Mouse (Mus musculus): ENCODE measurements around the gene 9430007A20Rik. TPM values are rescaled to one million over a fixed set of nuclear protein-coding genes. Genes with fewer than 3 reads are reported as not detected.
"Not testable (repeated sequence)": the region's sequence is repeated elsewhere in the genome, so short reads cannot be mapped to it uniquely, and the experiment has no call there.

Gene 9430007A20Rik
- not detected in 2 replicates for polyA plus RNA-seq (2014; fragmentation: Nextera tagmentation; extraction: Ambion mirVana)

GRCm38 (mm10) chr4:144519522-144519921, at the start of gene 9430007A20Rik:
TSS of gene 9430007A20Rik (plus strand) at chr4:144519822.
- Histone ChIP-seq H3K9ac (replicated peaks; ENCODE audit: low read depth, low read length) (no peak within 1 kb of the TSS), H3K27me3 (ENCODE audit: control insufficient read depth, insufficient read depth, low read length) (no peaks in the 10 kb centered on the region), H3K9me3 (ENCODE audit: control insufficient read depth, low read length) (0 out of 2 replicates have a peak, but pooled peaks cover 5% of the 10 kb centered on the region), H3K36me3 (ENCODE audit: control insufficient read depth, insufficient read depth, low read length) (no peaks in the 10 kb centered on the region), H3K4me1 (ENCODE audit: control insufficient read depth, insufficient read depth, low read length) (no peaks in the 10 kb centered on the region), H3K4me3 (ENCODE audit: low read depth, low read length) (no peak within 1 kb of the TSS), H3K27ac (ENCODE audit: low read depth, low read length) (no peak within 1 kb of the TSS), H3K4me2 (ENCODE audit: low read depth, low read length) (no peak within 1 kb of the TSS)
- 77% methylated on average over 5 of the region's 5 CpGs for WGBS
- ATAC-seq (ENCODE audit: low read depth) = no peak

- H3K4me1 ChIP-seq (ENCODE audit: control insufficient read depth, insufficient read depth, low read length) = no peaks in the 10 kb centered on the region
- peaks cover 3% of the 10 kb centered on the region; the same call in 1 of the 2 replicates for H3K9me3 ChIP-seq (ENCODE audit: control insufficient read depth, low read length)
- H3K27me3 ChIP-seq (ENCODE audit: control insufficient read depth, insufficient read depth, low read length) = no peaks in the 10 kb centered on the region
- no peaks in the 10 kb centered on the region for H3K36me3 ChIP-seq (ENCODE audit: control insufficient read depth, insufficient read depth, low read length)
- no peak overlapping the region for H3K4me2 ChIP-seq (ENCODE audit: low read depth, low read length)
- no peak for ATAC-seq (ENCODE audit: low read depth)
- no peak overlapping the region for H3K4me3 ChIP-seq (ENCODE audit: low read depth, low read length)
- H3K9ac ChIP-seq (replicated peaks; ENCODE audit: low read depth, low read length) = no peak overlapping the region
- no peak overlapping the region for H3K27ac ChIP-seq (ENCODE audit: low read depth, low read length)
Observed at GRCm38 (mm10) chr4:144493331-144493730, 26.3 kb upstream of the 9430007A20Rik start.

GRCm38 (mm10) chr4:144506518-144506917, 13.1 kb upstream of the 9430007A20Rik start:
- H3K9me3 ChIP-seq (ENCODE audit: control insufficient read depth, low read length) = no peaks in the 10 kb centered on the region
- 87% methylated on average over 1 of the region's 1 CpGs for WGBS
- H3K27ac ChIP-seq (ENCODE audit: low read depth, low read length) = no peak overlapping the region
- no peak overlapping the region for H3K4me3 ChIP-seq (ENCODE audit: low read depth, low read length)
- H3K36me3 ChIP-seq (ENCODE audit: control insufficient read depth, insufficient read depth, low read length) = no peaks in the 10 kb centered on the region
- H3K9ac ChIP-seq (replicated peaks; ENCODE audit: low read depth, low read length) = no peak overlapping the region
- no peaks in the 10 kb centered on the region for H3K4me1 ChIP-seq (ENCODE audit: control insufficient read depth, insufficient read depth, low read length)
- no peak overlapping the region for H3K4me2 ChIP-seq (ENCODE audit: low read depth, low read length)
- no peak for ATAC-seq (ENCODE audit: low read depth)
- no peaks in the 10 kb centered on the region for H3K27me3 ChIP-seq (ENCODE audit: control insufficient read depth, insufficient read depth, low read length)

GRCm38 (mm10) chr4:144544689-144545088, 25.1 kb downstream of the 9430007A20Rik start:
- Histone ChIP-seq H3K27me3 (ENCODE audit: control insufficient read depth, insufficient read depth, low read length) (no peaks in the 10 kb centered on the region), H3K36me3 (ENCODE audit: control insufficient read depth, insufficient read depth, low read length) (no peaks in the 10 kb centered on the region), H3K4me1 (ENCODE audit: control insufficient read depth, insufficient read depth, low read length) (no peaks in the 10 kb centered on the region), H3K9ac (replicated peaks; ENCODE audit: low read depth, low read length) (no peak overlapping the region), H3K4me3 (ENCODE audit: low read depth, low read length) (no peak overlapping the region), H3K4me2 (ENCODE audit: low read depth, low read length) (no peak overlapping the region), H3K27ac (ENCODE audit: low read depth, low read length) (no peak overlapping the region), H3K9me3 (ENCODE audit: control insufficient read depth, low read length) (no peaks in the 10 kb centered on the region)
- no peak for ATAC-seq (ENCODE audit: low read depth)
- WGBS = 79% methylated on average over 1 of the region's 1 CpGs

GRCm38 (mm10) chr4:144545339-144545738, 25.7 kb downstream of the 9430007A20Rik start:
- WGBS = 94% methylated on average over 13 of the region's 13 CpGs
- not testable (repeated sequence) for H3K4me3 ChIP-seq (ENCODE audit: low read depth, low read length)

DNA sequence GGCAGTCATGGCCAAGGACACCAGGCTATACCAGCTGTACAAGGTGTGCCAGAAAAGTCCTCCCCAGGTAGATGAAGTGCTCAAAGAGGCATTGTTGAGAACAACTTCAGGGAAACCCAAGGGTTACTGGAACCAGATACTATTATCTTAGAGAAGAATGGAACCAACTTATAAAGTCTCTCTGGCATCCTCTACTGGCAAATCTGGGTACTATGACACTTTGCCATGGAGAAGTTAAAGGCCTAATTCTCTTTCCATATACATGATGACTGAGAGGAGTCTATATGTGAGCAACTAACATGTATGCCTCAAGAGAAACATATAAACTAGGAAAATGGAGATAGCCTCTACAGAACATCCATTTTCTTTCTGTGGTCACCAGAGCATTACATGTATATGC, 31.5 kb downstream of the 9430007A20Rik start:
- Histone ChIP-seq H3K9me3 (ENCODE audit: control insufficient read depth, low read length) (peaks cover 9% of the 10 kb centered on the region), H3K27ac (ENCODE audit: low read depth, low read length) (no peak overlapping the region), H3K36me3 (ENCODE audit: control insufficient read depth, insufficient read depth, low read length) (no peaks in the 10 kb centered on the region), H3K27me3 (ENCODE audit: control insufficient read depth, insufficient read depth, low read length) (no peaks in the 10 kb centered on the region), H3K4me1 (ENCODE audit: control insufficient read depth, insufficient read depth, low read length) (no peaks in the 10 kb centered on the region), H3K4me2 (ENCODE audit: low read depth, low read length) (no peak overlapping the region), H3K9ac (replicated peaks; ENCODE audit: low read depth, low read length) (no peak overlapping the region), H3K4me3 (ENCODE audit: low read depth, low read length) (no peak overlapping the region)
- no peak for ATAC-seq (ENCODE audit: low read depth)

More at GRCm38 (mm10) chr4:144545339-144545738, 25.7 kb downstream of the 9430007A20Rik start:
- not testable (repeated sequence) for ATAC-seq (ENCODE audit: low read depth); H3K4me2 ChIP-seq (ENCODE audit: low read depth, low read length); H3K9ac ChIP-seq (replicated peaks; ENCODE audit: low read depth, low read length); H3K4me1 ChIP-seq (ENCODE audit: control insufficient read depth, insufficient read depth, low read length); H3K36me3 ChIP-seq (ENCODE audit: control insufficient read depth, insufficient read depth, low read length); H3K27me3 ChIP-seq (ENCODE audit: control insufficient read depth, insufficient read depth, low read length); H3K9me3 ChIP-seq (ENCODE audit: control insufficient read depth, low read length); H3K27ac ChIP-seq (ENCODE audit: low read depth, low read length)

DNA sequence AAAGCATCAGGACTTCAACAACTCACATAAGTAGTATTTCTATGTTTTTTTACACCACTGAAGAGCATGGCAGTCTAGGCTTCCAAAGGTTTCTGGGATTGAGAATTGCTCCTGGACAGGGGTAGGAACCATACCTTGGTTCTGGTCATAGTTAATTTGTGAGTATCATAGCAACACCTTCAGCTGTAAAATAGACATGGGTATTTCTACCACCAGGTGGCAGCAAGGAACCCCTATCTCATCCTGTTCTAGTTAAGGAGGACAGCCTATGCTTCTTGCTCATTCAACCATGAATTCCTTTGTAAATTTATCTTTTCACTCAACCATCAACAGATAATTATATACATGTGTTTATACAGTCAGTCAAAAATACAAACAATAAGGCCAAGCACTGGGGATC, 40.2 kb downstream of the 9430007A20Rik start:
- Histone ChIP-seq H3K36me3 (ENCODE audit: control insufficient read depth, insufficient read depth, low read length) (no peaks in the 10 kb centered on the region), H3K9me3 (ENCODE audit: control insufficient read depth, low read length) (peaks cover 5% of the 10 kb centered on the region), H3K4me2 (ENCODE audit: low read depth, low read length) (no peak overlapping the region), H3K9ac (replicated peaks; ENCODE audit: low read depth, low read length) (no peak overlapping the region), H3K27me3 (ENCODE audit: control insufficient read depth, insufficient read depth, low read length) (no peaks in the 10 kb centered on the region), H3K27ac (ENCODE audit: low read depth, low read length) (no peak overlapping the region), H3K4me3 (ENCODE audit: low read depth, low read length) (no peak overlapping the region), H3K4me1 (ENCODE audit: control insufficient read depth, insufficient read depth, low read length) (no peaks in the 10 kb centered on the region)
- no peak for ATAC-seq (ENCODE audit: low read depth)

GRCm38 (mm10) chr4:144561205-144561604, 41.6 kb downstream of the 9430007A20Rik start:
- no peaks in the 10 kb centered on the region for H3K9me3 ChIP-seq (ENCODE audit: control insufficient read depth, low read length)
- H3K4me1 ChIP-seq (ENCODE audit: control insufficient read depth, insufficient read depth, low read length) = no peaks in the 10 kb centered on the region
- no peak overlapping the region for H3K27ac ChIP-seq (ENCODE audit: low read depth, low read length)
- no peak overlapping the region for H3K9ac ChIP-seq (replicated peaks; ENCODE audit: low read depth, low read length)
- H3K27me3 ChIP-seq (ENCODE audit: control insufficient read depth, insufficient read depth, low read length) = no peaks in the 10 kb centered on the region
- ATAC-seq (ENCODE audit: low read depth) = no peak
- H3K4me2 ChIP-seq (ENCODE audit: low read depth, low read length) = no peak overlapping the region
- 66% methylated on average over 2 of the region's 2 CpGs for WGBS
- H3K4me3 ChIP-seq (ENCODE audit: low read depth, low read length) = no peak overlapping the region
- H3K36me3 ChIP-seq (ENCODE audit: control insufficient read depth, insufficient read depth, low read length) = no peaks in the 10 kb centered on the region

DNA sequence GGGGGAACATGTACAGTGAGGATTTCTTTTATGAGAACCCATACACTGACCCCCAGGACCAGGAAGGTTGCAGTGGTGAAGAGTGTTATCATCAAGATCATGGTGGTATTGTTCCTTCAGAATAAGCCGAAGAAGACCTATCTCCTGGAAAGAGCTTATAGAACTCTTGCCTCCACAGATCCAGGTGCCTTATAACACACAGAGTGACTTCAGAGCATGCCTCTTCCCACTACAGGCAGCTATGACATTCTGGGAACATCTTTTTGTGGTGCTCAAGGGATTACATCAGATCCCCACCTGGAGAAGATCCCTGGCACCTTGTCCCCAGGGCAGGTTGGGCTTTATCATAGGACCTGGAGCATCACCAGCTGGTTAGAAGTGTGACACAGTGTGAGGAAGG, 45.4 kb downstream of the 9430007A20Rik start, which contains the start of gene Gm13124:
Gene Gm13124, minus strand, starts transcription at position 101 of the 400 bp plus-strand sequence.
- Histone ChIP-seq H3K27me3 (ENCODE audit: control insufficient read depth, insufficient read depth, low read length) (no peaks in the 10 kb centered on the region), H3K4me1 (ENCODE audit: control insufficient read depth, insufficient read depth, low read length) (no peaks in the 10 kb centered on the region), H3K9me3 (ENCODE audit: control insufficient read depth, low read length) (no peaks in the 10 kb centered on the region), H3K36me3 (ENCODE audit: control insufficient read depth, insufficient read depth, low read length) (no peaks in the 10 kb centered on the region), H3K27ac (ENCODE audit: low read depth, low read length) (no peak within 1 kb of the TSS), H3K4me2 (ENCODE audit: low read depth, low read length) (no peak within 1 kb of the TSS), H3K4me3 (ENCODE audit: low read depth, low read length) (no peak within 1 kb of the TSS), H3K9ac (replicated peaks; ENCODE audit: low read depth, low read length) (no peak within 1 kb of the TSS)
- no peak for ATAC-seq (ENCODE audit: low read depth)
- 88% methylated on average over 1 of the region's 1 CpGs for WGBS

DNA sequence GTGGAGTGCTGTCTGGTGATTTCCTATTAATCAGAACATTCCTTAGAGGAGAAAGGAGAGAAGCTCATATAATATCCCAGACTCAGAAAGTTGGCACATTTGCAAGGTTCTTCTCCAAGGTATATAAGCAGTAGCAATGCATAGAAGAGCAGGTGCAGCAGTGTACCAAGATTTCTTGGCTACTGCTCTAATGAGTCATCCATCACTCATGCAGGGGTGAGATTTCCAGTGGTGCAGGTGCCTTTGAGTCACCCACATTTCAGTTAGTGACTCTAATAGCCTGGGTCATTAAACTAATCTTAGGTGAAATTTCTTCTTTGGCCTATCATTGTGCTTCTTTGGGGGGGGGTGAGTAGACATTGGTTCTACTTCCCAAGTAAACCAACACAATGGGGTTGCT, 48.1 kb downstream of the 9430007A20Rik start:
- no peak overlapping the region for H3K27ac ChIP-seq (ENCODE audit: low read depth, low read length)
- no peak for ATAC-seq (ENCODE audit: low read depth)
- no peaks in the 10 kb centered on the region for H3K27me3 ChIP-seq (ENCODE audit: control insufficient read depth, insufficient read depth, low read length)
- no peak overlapping the region for H3K4me2 ChIP-seq (ENCODE audit: low read depth, low read length)
- H3K9me3 ChIP-seq (ENCODE audit: control insufficient read depth, low read length) = no peaks in the 10 kb centered on the region
- no peaks in the 10 kb centered on the region for H3K4me1 ChIP-seq (ENCODE audit: control insufficient read depth, insufficient read depth, low read length)
- no peak overlapping the region for H3K9ac ChIP-seq (replicated peaks; ENCODE audit: low read depth, low read length)
- no peak overlapping the region for H3K4me3 ChIP-seq (ENCODE audit: low read depth, low read length)
- H3K36me3 ChIP-seq (ENCODE audit: control insufficient read depth, insufficient read depth, low read length) = no peaks in the 10 kb centered on the region

Measured in neural tube, embryonic 14.5 days (tissue).